Mouse (Mus musculus) heart, postnatal 4 days (tissue): ENCODE measurements at regions not wholly inside any gene's neighbourhood (a gene's known extent, or its start where the extent isn't known, plus 50 kb on each side); places are given as distances from the start of the nearest gene placed in this dataset.

Experiments
- DNase-seq: peaks from one replicate; pipeline ENCODE4 v3.0.0; 2021

DNA sequence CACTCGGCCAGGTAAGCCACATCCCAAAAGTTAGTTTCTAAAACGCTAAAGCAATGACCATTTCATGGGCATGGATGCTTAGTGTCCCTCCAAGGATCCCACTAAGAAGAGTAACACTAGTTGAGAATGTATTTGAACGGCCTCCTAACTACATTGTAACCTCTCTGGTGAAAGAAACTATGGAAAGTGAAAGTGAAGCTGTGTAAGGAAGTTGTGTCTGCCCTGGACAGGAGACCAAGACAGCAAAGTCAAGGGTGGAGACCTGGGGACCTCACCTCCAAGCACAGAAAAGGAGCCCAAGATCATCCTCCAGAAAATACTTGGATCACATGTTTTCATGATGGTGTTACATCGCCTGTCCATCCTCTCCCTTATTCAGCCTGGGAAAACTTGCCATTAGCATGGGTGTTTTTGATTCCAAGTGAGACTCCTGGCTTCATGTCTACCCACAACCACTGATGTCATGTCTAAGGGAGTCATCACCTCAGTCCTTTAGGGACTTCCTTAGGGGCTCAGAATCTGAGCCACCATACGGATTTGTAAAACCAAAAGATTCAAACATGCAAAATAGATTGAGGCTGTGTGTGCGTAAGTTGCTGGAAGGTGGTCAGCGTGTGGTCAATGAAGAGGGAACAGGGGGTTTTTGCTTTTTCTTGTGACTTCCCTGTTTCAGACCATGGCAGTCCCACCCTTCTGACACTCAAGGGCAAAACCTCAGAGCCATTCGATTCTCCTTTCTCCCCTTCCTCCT lies 62.4 kb upstream of the 1700016C15Rik start:
- no peak for DNase-seq

DNA sequence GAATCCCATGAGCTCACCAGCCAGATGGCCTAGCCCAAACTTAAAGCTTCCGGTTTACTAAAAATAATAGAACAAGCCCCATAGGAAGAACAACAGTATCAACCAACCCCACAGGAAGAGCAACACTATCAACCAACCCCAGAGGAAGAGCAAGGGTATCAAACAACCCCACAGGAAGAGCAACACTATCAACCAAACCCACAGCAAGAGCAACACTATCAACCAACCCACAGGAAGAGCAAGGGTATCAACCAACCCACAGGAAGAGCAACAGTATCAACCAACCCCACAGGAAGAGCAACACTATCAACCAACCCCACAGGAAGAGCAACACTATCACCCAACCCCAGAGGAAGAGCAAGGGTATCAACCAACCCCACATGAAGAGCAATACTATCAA lies 59.0 kb upstream of the 1700016C15Rik start:
- no peak for DNase-seq

DNA sequence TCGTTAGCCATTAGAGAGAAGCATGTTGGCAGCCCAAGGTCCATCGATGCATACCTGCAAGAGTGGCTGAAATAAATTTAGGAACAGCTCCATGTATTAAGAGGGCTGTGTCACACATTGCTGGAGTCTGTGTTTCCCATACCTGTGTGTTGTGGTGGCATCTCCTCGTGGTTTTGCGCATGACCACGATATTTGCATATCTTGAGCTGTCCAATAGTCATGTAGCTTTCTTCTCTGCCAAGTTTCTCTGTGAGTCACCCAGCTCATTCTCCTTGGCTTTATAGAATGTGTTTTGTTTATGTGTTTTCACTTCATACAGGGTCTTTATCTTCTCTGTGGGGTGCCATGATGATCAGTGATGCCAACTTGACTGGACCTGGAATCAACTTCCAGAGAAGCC lies 53.0 kb upstream of the 1700016C15Rik start:
- no peak for DNase-seq

DNA sequence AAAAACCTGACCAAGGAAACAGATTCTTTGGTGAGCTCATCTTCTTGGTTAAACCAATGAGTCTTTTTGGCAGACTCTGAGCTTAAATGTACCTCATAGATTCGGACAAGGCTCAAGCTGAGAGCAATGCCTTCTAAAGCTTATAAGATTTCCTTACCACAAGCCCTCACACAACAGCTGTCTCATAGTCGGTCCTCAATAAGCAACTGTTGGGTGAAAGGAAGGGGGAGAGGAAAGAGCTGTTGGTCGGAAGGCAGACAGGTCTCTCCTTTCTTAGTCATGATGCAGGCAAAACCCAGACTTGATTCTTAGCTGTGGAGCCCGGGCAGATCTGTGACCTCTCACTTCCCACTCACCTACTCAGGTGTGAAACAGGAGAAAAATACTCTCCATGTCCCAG lies 50.8 kb upstream of the 1700016C15Rik start:
- no peak for DNase-seq
